Mouse (Mus musculus): Measurements from ENCODE around the gene Srbd1.

The Srbd1 gene

DNA sequence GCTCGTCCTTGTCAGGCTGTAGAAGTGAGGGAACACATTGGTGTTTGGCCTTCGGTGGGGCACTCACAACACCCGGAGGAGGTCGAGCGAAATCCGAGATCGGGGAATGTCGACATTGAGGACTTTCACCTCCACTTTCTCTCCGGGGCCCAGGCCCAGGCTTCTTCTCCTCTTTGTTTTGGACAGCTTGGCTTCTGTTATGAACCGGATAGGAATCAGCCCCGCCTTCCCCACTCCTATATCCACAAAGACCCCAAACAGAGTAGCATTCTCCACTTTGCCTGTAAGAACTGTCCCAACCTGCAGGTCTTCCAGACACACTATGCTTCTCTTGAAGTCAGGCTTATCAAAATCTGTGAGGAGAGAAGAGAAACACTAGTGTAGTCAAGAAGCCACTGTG lies 159.8 kb downstream of the Srbd1 start:
- DNase-seq (ENCODE audit: low spot score in 2 of 2) = no peak

DNA sequence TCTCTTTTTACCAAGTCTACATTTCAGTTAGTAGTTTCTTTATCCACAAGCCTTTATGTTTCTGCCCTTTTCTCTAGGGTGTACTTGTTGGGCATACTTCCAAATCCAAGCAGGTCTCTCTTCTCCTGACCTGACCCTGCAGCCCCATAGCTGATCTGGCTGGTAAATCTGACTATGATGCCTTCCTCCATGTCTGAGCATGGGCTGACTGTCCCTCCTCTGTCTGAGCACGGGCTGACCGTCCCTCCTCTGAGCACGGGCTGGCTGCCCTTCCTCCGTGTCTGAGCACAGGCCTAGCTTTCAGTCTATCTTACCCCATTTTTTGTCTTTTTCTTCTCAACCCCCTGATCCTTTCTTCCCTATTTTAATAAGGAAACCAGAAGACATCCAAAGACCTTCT lies 162.7 kb downstream of the Srbd1 start:
- no peak for DNase-seq (ENCODE audit: low spot score in 2 of 2)

DNA sequence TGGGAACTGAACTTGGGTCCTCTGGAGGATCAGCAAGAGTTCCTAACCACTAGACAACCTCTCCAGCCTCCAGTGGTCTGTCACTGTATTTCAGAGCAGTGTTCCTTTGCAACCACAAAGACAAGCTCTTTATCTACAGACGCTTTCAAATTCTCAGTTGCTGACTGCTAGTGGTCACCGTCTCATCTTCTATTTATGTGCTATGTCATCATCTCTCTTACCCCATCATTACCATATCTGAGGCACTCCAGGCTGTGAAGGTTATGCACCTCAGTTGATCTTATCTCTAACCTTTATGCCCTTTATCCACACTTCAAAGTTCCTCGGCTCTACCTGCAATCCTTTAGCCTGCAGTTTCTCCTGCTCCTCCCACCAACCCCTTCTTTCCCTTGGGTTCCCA lies 163.1 kb downstream of the Srbd1 start:
- no peak for DNase-seq (ENCODE audit: low spot score in 2 of 2)

DNA sequence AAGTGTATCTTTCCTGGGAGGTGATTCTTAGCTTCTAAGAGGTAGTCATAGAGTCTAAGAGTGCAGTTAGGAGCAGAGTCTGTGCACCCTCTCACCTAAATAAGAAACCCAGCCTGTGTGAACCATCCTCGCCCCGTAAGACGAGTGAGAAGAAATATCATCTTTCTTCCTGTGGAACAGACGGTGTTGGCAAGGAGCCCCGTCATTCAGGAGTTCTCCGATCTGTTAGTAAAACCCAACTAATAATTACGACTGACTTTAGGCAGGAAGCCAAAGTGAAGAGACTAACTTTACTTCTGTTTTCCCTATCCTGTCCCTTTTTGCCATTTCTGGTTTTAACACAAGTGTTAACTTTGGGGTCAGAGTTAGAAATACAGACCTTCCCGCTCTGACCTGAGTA lies 166.1 kb downstream of the Srbd1 start:
- DNase-seq (ENCODE audit: low spot score in 2 of 2) = no peak

DNA sequence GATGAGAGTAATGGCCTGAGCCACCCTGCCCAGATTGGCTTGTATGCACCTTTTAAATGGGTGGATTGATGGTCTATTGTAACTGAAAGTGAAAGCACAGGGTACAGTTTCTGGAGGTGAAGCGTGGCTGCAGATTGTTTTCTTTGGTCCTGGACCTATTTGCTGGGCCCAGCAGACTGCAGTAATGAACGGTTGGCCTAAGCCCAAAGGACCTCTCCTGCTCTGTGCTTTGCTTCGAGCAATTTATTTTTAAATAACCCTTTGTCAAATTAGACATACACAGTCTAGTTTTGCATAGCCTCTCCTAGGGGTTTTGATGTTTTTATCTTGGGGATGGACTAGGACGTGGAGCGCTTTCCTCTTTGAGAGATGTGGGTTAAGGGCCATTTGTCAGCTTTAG lies 169.9 kb downstream of the Srbd1 start:
- DNase-seq (ENCODE audit: low spot score in 2 of 2) = no peak

DNA sequence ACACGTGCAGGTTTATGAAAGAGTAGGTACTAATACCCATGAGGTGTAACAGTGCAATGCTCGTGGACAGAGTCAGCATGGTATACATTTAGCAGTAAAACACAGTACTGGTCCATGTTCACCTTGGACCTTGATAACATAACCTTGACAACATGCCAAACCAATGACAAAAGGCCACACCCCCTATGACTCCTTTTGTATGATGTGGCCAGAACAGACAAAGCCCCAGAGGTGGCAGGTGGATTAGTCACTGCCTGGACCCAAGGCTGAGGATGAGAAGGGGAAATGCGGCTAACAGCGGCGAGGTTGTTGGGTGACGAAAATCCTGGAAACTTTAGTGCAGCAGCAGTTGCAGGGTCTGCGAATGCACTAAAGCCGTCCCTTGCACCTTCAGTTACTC lies 170.4 kb downstream of the Srbd1 start:
- no peak for DNase-seq (ENCODE audit: low spot score in 2 of 2)

DNA sequence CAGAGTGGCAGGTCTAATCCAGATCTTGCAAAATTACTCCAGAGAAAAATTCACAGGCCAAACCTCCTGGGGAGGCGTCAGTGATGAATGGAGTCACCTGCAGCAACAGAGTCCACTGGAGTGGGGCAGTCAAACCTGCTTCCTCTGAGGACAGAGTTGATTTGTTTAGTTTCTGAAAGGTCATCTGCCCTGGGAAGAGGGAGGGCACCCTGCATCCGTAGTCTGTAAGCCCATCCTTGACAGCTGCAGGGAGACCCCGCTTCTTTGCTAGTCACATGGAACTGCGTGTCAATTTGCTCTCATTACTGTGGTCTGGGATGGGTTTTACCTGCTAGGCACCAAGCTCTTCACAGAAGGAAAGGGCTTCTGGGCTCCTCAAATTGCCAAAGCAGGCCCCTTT lies 173.9 kb downstream of the Srbd1 start:
- no peak for DNase-seq (ENCODE audit: low spot score in 2 of 2)

DNA sequence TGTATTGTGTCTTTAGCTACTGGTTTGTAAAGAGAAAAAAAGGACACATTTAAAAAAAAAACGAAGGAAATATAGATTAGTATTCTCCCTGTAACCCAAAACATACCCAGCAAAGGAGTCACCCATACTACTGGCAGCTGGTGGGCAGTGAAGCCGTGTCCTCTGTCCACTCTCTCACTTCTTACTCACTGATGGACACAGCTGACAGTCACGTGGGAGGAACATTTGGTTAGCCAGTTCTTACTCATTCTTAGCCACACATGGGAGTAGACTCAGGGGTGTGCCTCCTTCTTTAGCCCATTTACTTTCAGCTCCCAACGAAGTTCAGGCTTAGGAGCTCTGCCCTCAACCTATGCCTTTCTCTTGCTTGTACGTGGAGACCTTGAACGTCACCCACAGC lies 183.3 kb downstream of the Srbd1 start:
- no peak for DNase-seq (ENCODE audit: low spot score in 2 of 2)

DNA sequence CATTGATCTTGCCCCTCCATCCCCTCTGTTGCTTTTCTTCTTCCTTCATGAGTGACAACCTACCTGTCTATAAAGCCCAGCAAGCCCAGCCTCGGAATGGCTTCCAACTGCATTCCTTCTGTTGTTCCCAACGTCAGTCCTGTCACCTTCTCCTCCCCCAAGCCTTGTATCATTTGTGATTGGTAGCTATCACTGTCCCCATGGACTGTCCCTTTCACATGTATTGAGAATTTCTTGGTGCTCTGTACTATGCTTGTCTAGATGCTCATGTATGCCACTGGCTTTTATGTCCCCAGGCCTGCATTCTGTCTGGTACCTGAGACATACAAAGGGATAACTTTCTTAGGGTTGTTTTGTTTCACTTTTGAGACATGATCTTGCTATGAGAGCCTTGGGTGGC lies 193.2 kb downstream of the Srbd1 start:
- no peak for DNase-seq (ENCODE audit: low spot score in 2 of 2)

DNA sequence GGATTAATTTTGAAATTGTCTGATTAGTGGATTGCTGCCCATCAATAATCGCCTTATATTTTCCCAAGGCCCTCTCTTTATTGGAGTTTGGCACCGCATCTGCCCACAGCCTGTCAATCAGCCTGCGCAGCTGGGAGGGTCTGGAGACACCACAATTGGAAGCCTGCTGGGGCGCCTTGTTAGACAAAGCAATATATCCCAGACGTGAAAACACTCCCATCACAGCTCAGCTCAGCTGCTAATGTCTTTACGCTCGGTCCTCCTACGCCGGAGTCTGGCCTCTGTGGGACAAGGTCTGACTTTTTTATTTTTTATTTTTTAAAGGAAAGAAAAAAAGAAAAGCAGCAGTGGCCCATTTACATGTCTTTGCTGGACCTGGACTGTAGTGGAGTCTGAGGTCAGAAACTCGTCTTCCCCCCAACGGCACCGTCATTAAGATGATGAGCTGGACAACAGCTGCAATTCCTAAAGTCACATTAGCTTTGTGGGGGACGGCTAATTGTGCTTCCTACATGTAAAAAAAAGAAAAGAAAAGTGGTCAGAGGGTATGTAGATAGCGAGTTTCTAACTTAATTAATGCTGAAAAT lies 195.0 kb downstream of the Srbd1 start:
- DNase-seq (ENCODE audit: low spot score in 2 of 2) = no peak

DNA sequence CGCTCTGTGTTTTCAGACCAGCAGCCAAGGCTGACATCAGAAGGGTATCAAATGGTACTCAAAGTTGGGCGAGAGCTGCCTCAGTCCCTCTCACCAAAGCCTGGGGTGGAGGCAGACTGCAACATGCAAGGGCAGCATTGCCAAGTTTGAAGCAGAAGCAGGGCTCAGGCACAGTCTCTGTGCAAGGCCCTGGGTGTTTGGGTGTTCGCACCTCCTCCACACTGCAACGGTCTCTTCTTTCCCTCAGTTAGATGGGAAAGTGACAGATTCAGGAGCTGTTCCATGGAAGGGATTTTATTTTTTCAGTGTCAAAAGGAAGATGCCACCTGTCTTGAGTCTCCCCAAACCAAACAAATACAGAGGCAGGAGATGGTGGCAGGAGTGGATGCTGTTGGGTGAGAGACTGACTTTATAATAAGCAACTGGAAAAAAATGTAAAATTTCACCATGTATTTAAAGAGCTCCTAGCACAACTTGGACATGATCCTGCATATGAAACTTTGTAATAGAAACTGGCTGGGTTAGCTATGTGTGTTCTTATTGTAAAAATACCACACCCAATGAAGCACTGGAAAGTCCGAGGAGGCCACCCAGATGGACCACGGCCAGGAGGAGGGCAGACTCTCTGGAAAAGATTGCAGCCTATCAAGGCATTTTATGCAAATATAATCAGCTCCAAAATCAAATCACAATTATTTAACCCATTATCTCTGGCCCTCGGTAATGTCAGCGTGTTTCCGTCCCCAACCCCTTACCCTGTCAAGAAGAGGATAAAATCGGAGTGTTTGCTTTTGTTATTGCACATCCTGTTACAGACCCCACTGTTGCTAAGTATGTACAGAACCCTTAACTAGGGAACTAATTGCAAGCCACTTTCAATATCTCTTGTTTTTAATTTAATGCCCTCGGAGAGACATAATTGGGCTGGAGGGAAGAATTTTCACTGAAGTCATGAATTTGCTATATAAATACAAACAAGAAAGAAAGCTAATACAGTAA lies 195.8 kb downstream of the Srbd1 start:
- DNase-seq (ENCODE audit: low spot score in 2 of 2) = no peak

DNA sequence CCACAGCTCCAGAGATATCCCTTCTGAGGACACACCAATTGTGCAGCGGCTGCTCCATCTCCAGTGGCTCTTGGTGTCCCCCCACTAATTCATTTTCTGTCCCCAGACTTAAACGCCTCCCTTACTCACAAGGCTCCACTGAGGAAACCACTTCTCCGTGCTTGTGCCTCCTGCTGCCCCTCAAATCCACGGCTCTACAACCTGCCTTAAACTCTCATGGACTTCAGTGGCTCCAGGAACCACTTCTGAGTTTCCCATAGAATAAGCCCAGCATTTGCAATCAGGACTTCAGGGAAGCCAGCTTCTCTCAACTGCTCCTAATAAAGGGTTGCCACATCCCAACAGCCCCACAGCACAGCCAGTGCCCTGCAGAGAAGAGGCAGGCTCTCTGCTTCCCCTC lies 200.2 kb downstream of the Srbd1 start:
- no peak for DNase-seq (ENCODE audit: low spot score in 2 of 2)

DNA sequence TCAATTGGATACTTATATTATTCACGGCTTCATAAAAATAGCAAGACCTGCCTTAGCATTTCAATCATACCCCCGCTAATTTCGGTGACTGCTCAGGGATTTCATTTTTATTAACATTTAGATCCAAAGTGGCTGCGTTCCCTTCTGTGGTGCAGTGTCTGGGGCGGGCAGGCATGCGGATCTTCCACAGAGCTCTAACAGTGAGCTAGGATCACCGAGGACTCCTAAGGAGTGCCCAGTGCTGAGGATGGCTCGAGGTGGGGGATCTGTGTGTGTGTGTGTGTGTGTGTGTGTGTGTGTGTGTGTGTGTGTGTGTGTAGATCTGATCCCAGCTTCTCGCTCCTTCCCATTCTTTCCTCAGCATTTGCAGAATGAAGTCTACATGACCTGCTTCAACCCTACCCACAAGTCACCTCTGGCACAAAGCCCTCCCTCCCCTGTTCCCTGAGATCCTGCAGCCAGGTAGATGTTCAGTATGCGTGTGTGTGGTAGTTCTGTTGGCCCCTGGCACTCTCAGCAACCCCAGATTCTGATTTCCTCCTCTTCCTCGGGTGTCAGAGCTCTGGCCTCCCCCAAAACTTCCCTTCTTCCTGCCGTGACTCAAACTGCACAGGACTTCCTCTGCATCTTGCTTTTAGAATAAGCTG lies 200.9 kb downstream of the Srbd1 start:
- DNase-seq (ENCODE audit: low spot score in 2 of 2) = no peak

DNA sequence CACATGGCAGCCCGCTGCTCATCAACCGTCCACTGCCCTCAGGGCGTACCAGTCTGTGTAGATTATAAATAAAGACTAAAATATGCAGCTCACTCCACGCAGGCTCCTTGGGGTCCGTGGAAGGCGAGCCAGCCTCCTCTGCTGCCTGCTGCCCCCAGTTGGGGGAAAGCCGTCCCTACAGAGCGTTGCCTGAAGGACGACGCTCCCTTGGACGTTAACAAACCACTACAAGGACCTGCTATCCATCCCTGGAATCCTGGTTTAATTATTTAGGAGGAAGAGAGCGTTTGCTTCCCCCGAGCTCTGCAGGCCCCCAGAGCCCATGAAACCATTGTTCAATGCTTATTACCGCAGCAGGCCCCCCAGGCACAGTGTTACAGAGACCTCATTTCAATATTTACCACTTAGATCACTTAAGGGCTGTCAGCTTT lies 201.4 kb downstream of the Srbd1 start:
- no peak for DNase-seq (ENCODE audit: low spot score in 2 of 2)

DNA sequence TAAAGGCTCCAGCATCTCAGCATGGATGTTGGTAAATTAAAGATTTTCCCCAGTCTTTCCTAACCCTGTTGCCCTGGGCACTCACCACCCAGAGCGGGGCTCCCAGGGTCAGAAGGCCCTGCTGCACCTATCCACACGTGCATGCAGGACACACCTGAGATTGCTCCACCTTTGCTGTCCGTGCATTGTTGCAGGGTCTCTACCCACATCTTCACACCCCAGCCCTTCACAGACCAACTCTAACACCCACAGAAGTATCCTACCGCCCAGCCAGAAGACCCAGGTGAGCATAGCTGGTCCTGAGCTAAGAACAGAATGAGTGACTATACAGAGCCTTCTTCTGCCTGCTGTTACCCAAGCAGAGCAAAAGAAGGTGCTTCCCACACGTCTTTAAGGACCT lies 201.9 kb downstream of the Srbd1 start:
- DNase-seq (ENCODE audit: low spot score in 2 of 2) = no peak

DNA sequence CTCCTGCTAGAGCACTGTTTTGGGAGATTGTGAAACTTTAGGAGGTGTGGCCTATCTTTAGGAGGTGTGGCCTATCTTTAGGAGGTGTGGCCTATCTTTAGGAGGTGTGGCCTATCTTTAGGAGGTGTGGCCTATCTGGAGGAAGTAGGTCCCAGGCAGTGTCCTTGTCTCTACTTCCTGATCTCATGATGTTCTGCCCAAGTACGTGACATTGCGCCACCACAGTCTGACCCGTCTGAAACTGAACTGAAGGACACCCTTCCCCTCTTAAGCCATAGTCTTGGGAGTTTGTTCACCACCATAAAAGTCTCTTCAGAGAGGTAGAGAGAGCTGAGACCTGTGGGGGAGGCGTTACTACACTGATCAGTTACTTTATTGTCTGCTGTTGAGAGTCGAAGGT lies 202.9 kb downstream of the Srbd1 start:
- DNase-seq (ENCODE audit: low spot score in 2 of 2) = no peak

DNA sequence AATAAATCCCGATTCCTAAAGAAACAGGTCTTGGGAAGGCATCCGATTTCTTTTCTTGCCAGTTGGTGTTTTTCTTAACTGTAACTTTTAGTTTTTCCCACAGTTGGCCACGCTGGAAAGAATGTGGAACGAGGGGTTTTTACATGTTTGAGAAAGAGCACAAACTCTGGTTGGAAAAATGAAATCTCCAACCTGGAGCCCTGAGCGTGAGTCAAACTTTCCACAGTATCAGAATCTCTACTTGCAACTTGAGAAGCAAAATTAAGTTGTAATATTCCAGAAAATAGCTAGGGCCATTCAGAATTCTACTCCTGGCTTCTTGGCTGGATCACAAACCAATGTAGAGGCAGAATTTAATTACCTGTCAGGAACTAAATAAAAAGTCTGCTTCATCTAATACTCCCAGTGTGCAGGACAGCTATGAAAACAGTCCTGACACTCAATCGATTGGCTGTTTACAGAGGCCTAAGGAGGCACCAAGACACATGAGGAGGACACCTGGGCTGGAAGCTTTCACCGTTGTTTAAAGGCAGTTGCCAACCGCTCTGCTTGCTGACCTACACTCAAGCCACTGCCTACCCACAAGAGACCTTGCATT lies 203.7 kb downstream of the Srbd1 start:
- DNase-seq (ENCODE audit: low spot score in 2 of 2) = no peak

DNA sequence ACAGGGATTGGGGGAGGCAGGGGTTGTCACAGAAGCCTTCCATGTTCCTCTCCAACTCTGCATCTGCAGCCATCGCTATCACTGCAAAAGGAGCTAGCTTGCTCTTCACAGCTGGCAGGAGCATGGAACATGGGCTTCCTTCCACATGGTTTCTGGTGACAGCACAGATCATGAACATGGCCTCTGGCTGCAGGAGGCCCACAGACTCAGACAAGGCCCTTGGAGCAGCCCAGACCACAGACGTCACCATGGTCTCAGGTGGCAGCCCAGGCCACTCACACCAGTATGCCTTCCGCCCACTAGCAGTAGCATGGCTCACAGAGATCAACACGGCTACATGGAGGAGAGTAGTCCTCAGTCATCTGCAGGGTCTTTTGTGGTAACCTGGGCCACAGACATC lies 207.8 kb downstream of the Srbd1 start:
- no peak for DNase-seq (ENCODE audit: low spot score in 2 of 2)

DNA sequence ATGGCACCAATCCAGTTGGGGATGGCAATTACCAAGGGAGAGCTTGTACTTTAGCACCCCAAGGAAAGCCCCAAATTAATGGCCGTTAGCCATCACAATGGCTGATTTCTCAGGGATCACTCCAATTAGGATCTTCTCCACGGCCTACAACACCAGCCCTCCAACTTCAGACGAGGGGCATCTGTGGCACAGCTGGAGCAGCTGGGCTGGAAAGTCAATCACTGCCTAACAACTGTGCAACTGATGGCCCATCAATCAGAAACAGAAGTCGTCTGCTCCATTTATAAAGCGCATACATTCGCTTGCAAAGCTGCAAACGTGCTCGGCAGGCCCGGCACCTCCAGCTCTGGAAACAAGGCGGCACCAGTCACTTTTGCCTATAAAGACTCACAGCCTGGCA lies 209.7 kb downstream of the Srbd1 start:
- no peak for DNase-seq (ENCODE audit: low spot score in 2 of 2)
